Mouse (Mus musculus) limb, embryonic 15.5 days (tissue): ENCODE data around the gene Syne2. TPM values are rescaled to one million over a fixed set of nuclear protein-coding genes. Genes with fewer than 3 reads are reported as not detected.

ENCODE experiments used
- ATAC-seq: fragments of 200-750 bp; cut with Nextera tagmentation; 2 replicates; pipeline ENCODE4 v1.8.0; 2017; ENCODE audit warnings: low read depth, moderate TSS enrichment; ENCODE audit not compliant: insufficient number of reproducible peaks, low FRiP score, low TSS enrichment
- H3K27ac ChIP-seq: fragments of 300-500 bp; sonication (generic); 2 replicates; pipeline ENCODE4 v1.5.1; 2015; ENCODE audit warnings: moderate library complexity, mild to moderate bottlenecking, inconsistent platforms
- H3K27me3 ChIP-seq: fragments of 300-500 bp; sonication (generic); 2 replicates; pipeline ENCODE4 v1.6.1; 2015; ENCODE audit warnings: inconsistent platforms
- H3K36me3 ChIP-seq: fragments of 300-500 bp; sonication (generic); 2 replicates; pipeline ENCODE4 v1.6.1; 2015; ENCODE audit warnings: inconsistent platforms
- H3K4me1 ChIP-seq: fragments of 300-500 bp; sonication (generic); 2 replicates; pipeline ENCODE4 v1.6.1; 2015; ENCODE audit warnings: inconsistent platforms
- H3K4me2 ChIP-seq: fragments of 300-500 bp; sonication (generic); 2 replicates; pipeline ENCODE4 v1.6.1; 2015; ENCODE audit warnings: mild to moderate bottlenecking, inconsistent platforms
- H3K4me3 ChIP-seq: fragments of 300-500 bp; sonication (generic); 2 replicates; pipeline ENCODE4 v1.5.1; 2015; ENCODE audit warnings: mild to moderate bottlenecking, inconsistent platforms
- H3K9ac ChIP-seq: fragments of 300-500 bp; sonication (generic); 2 replicates; pipeline ENCODE4 v1.6.1; 2015; ENCODE audit warnings: inconsistent platforms
- H3K9me3 ChIP-seq: fragments of 300-500 bp; sonication (generic); 2 replicates; pipeline ENCODE4 v1.6.1; 2016; ENCODE audit warnings: inconsistent platforms
- WGBS: fragments of 180-500 bp; shearing (Covaris S2); methylation state at CpG from one replicate; pipeline ENCODE4 v1.1.7; 2015; 5-methylcytosine and 5-hydroxymethylcytosine counted together
- polyA plus RNA-seq: library from polyadenylated mRNA; unstranded; fragments of >200 nt; fragmentation: Nextera tagmentation; extraction: Ambion mirVana; gene quantifications from 2 replicates; pipeline ENCODE4 v1.2.1, GENCODE M21; 2015

Gene Syne2
- polyA plus RNA-seq, 1 experiment from 2014 or later, result 45.9 TPM

DNA sequence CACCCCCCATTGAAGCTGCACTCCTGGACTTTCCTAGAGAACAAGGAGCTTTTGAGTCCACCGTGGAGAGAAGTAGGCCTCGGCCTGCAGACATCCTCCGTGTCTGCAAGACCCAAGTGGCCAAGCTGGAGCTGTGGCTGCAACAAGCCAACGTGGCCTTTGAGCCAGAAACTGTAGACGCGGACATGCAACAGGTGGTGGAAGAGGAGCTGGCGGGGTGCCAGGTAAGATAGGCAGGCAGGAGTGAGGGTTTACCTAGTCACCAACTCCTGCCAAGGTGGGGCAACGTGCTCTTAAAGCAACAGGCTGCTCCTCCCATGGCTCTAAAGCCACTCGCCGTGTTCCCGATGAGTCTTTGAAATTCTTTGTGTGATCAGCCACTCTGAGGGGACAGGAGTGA lies 197.6 kb downstream of the Syne2 start:
- Histone ChIP-seq H3K27me3 (no peaks in the 10 kb centered on the region), H3K4me1 (peaks cover 9% of the 10 kb centered on the region), H3K4me2 (no peak overlapping the region), H3K27ac (peak overlapping the region; percentile 69), H3K4me3 (no peak overlapping the region), H3K36me3 (0 out of 2 replicates have a peak, but pooled peaks cover 4% of the 10 kb centered on the region), H3K9ac (no peak overlapping the region), H3K9me3 (no peaks in the 10 kb centered on the region)
- 75% methylated on average over 11 of the region's 11 CpGs for WGBS
- ATAC-seq, result no peak

GRCm38 (mm10) chr12:76016123-76017101 lies 198.5 kb downstream of the Syne2 start:
- no peak for ATAC-seq
- Histone ChIP-seq H3K4me2 (no peak overlapping the region), H3K27ac (no peak overlapping the region), H3K9ac (no peak overlapping the region), H3K27me3 (no peaks in the 10 kb centered on the region), H3K9me3 (no peaks in the 10 kb centered on the region), H3K4me3 (no peak overlapping the region), H3K4me1 (peaks cover 9% of the 10 kb centered on the region), H3K36me3 (0 out of 2 replicates have a peak, but pooled peaks cover 4% of the 10 kb centered on the region)
- WGBS, result 80% methylated on average over 14 of the region's 14 CpGs

DNA sequence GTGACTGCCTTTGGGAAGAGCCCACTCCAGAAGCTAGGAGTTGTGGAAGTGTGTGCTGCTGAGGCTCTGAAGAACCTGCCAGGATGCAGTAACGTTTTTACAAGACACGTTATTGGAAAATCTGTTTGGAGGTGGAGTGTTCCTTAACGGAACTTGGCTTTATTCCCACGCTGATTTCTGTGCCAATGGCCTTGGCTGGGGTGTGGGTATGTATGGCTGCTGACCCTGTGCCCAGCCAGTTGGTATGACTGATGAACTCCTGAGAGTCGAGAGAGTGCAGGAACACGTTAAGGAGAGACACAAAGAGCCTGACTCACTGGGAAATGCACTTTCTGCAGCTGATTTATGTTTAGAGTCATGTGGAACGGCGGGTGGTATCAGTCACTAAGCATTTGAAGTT lies 200.7 kb downstream of the Syne2 start:
- Histone ChIP-seq H3K9me3 (no peaks in the 10 kb centered on the region), H3K4me2 (no peak overlapping the region), H3K4me1 (peaks cover 9% of the 10 kb centered on the region), H3K27ac (no peak overlapping the region), H3K36me3 (peaks cover 15% of the 10 kb centered on the region; the same call in 1 of the 2 replicates), H3K27me3 (no peaks in the 10 kb centered on the region), H3K4me3 (no peak overlapping the region), H3K9ac (no peak overlapping the region)
- no peak for ATAC-seq
- 41% methylated on average over 8 of the region's 8 CpGs for WGBS

DNA sequence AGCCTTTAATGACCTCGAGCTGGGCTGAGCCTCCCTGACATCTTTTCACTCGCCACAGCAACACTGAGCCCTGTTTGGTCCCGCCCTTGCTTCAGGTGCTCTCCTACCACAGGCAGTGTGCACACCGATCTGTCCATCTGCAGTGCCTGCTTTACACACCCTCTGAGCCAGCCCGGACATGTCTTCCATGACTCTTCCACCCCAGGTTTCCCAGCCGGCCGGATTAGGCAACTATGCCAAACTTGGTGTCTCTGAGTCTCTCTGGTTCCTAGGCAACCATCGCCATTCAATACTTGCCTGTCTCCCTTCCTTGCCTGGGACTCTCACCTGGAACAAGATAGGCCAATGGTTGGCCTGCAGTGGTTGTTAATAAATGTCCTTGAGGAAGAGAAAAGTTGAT lies 224.4 kb downstream of the Syne2 start:
- Histone ChIP-seq H3K36me3 (peaks cover 48% of the 10 kb centered on the region), H3K27ac (no peak overlapping the region), H3K4me1 (no peaks in the 10 kb centered on the region), H3K27me3 (no peaks in the 10 kb centered on the region), H3K4me2 (no peak overlapping the region), H3K9me3 (no peaks in the 10 kb centered on the region), H3K4me3 (no peak overlapping the region), H3K9ac (no peak overlapping the region)
- WGBS, result 79% methylated on average over 8 of the region's 8 CpGs
- no peak for ATAC-seq

GRCm38 (mm10) chr12:76046561-76046960 lies 228.6 kb downstream of the Syne2 start:
- no peak overlapping the region for H3K27ac ChIP-seq
- no peak overlapping the region for H3K9ac ChIP-seq
- H3K36me3 ChIP-seq, result peaks cover 45% of the 10 kb centered on the region
- 93% methylated on average over 6 of the region's 6 CpGs for WGBS
- no peak for ATAC-seq
- H3K9me3 ChIP-seq, result no peaks in the 10 kb centered on the region
- H3K4me2 ChIP-seq, result no peak overlapping the region
- H3K4me1 ChIP-seq, result no peaks in the 10 kb centered on the region
- H3K4me3 ChIP-seq, result no peak overlapping the region
- H3K27me3 ChIP-seq, result no peaks in the 10 kb centered on the region

DNA sequence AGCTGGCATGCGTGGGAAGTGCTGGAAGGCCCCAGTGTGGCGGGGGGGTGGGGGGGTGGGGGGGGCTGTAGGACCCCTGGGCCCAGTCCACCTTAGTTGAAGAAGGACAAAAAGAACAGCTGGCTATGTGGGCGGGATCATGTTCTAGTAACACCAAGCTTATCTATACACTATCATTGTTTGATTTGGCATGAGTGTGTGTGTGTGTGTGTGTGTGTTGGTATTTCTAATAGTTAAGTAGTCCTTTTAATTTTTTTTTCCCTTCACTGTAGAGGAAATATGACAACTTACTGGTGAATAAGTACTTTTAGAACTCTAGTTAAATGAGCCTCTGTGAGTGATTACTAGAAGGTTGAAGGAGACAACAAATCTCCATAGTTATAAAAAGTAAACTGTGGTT lies 230.0 kb downstream of the Syne2 start:
- H3K9ac ChIP-seq, result no peak overlapping the region
- peaks cover 43% of the 10 kb centered on the region for H3K36me3 ChIP-seq
- no peaks in the 10 kb centered on the region for H3K9me3 ChIP-seq
- WGBS, result 78% methylated on average over 3 of the region's 3 CpGs
- H3K27me3 ChIP-seq, result no peaks in the 10 kb centered on the region
- no peak for ATAC-seq
- H3K4me2 ChIP-seq, result no peak overlapping the region
- no peak overlapping the region for H3K27ac ChIP-seq
- no peak overlapping the region for H3K4me3 ChIP-seq
- no peaks in the 10 kb centered on the region for H3K4me1 ChIP-seq

DNA sequence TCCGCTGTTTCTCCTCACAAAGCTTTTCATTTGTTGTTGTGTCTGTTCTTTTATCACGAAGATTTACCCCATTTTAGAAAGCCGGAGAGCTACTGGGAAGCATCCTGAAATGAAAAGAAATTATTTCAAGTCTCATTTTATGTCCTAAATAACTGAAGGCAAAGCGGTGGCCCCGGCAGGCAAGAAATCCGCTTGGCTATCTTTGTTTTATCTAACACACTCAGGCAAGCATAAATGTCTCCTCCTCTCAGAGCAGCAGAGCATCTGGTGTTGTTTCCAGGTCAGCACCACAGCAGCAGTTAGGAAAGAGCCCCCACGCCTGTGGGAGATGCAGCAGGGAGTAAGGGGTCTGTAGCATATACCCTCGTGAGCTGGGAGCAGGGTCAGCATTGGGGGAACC lies 230.7 kb downstream of the Syne2 start:
- Histone ChIP-seq H3K4me1 (no peaks in the 10 kb centered on the region), H3K9me3 (no peaks in the 10 kb centered on the region), H3K4me2 (no peak overlapping the region), H3K4me3 (no peak overlapping the region), H3K9ac (no peak overlapping the region), H3K27ac (no peak overlapping the region), H3K36me3 (peaks cover 42% of the 10 kb centered on the region), H3K27me3 (no peaks in the 10 kb centered on the region)
- 85% methylated on average over 8 of the region's 8 CpGs for WGBS
- no peak for ATAC-seq

DNA sequence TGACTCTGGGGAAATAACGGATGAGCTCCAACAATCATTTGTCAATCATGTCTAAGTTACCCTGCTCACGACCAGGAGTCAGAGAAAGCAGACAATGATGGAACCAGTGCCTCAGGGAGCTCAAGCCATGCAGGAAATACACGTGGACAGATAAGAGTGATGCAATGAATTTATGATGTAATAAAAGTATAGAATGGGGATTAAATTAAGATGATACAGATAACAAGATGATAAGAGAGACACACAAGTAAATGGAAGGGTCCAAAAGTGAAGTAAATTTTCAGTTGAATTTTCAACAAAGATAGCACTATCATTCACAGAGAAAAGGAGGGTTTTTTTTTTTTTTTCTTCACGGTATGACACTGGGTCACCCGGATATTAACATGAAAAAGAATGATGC lies 231.4 kb downstream of the Syne2 start:
- H3K4me1 ChIP-seq, result no peaks in the 10 kb centered on the region
- H3K9me3 ChIP-seq, result no peaks in the 10 kb centered on the region
- no peak for ATAC-seq
- peaks cover 40% of the 10 kb centered on the region for H3K36me3 ChIP-seq
- H3K27me3 ChIP-seq, result no peaks in the 10 kb centered on the region
- no peak overlapping the region for H3K4me3 ChIP-seq
- H3K27ac ChIP-seq, result no peak overlapping the region
- WGBS, result 72% methylated on average over 5 of the region's 5 CpGs
- no peak overlapping the region for H3K4me2 ChIP-seq
- H3K9ac ChIP-seq, result no peak overlapping the region

GRCm38 (mm10) chr12:76051879-76052278 lies 233.9 kb downstream of the Syne2 start:
- no peak overlapping the region for H3K4me3 ChIP-seq
- H3K4me1 ChIP-seq, result no peaks in the 10 kb centered on the region
- no peaks in the 10 kb centered on the region for H3K9me3 ChIP-seq
- H3K4me2 ChIP-seq, result no peak overlapping the region
- peaks cover 44% of the 10 kb centered on the region for H3K36me3 ChIP-seq
- no peak overlapping the region for H3K27ac ChIP-seq
- WGBS, result 90% methylated on average over 9 of the region's 9 CpGs
- H3K27me3 ChIP-seq, result no peaks in the 10 kb centered on the region
- H3K9ac ChIP-seq, result no peak overlapping the region
- ATAC-seq, result no peak

DNA sequence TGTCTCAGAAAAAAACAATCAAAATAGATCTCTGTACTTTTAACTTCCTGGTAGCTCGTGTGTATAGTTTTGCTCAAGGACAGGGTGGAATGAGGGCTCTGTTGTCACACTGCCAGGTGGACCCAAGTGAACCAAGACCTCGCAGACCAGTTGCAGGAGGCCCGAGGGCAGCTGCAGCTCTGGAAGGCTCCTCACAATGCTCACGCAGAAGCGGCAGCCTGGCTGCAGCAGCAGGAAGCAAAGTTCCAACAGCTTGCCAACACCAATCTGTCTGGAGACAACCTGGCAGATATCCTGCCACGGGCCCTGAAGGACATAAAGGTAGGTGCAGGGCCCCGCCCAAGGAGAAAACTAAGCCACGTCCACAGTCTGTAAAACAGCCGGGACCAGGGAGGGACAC lies 236.7 kb downstream of the Syne2 start:
- Histone ChIP-seq H3K9ac (no peak overlapping the region), H3K4me1 (no peaks in the 10 kb centered on the region), H3K27ac (no peak overlapping the region), H3K4me3 (no peak overlapping the region), H3K36me3 (peaks cover 51% of the 10 kb centered on the region), H3K9me3 (no peaks in the 10 kb centered on the region), H3K27me3 (no peaks in the 10 kb centered on the region), H3K4me2 (no peak overlapping the region)
- ATAC-seq, result no peak
- 84% methylated on average over 9 of the region's 9 CpGs for WGBS

GRCm38 (mm10) chr12:76063001-76063400 lies 245.1 kb downstream of the Syne2 start:
- Histone ChIP-seq H3K27me3 (no peaks in the 10 kb centered on the region), H3K4me2 (no peak overlapping the region), H3K4me1 (no peaks in the 10 kb centered on the region), H3K36me3 (peaks cover 64% of the 10 kb centered on the region), H3K9ac (no peak overlapping the region), H3K4me3 (no peak overlapping the region), H3K9me3 (no peaks in the 10 kb centered on the region), H3K27ac (no peak overlapping the region)
- WGBS, result 92% methylated on average over 4 of the region's 4 CpGs
- ATAC-seq, result no peak

DNA sequence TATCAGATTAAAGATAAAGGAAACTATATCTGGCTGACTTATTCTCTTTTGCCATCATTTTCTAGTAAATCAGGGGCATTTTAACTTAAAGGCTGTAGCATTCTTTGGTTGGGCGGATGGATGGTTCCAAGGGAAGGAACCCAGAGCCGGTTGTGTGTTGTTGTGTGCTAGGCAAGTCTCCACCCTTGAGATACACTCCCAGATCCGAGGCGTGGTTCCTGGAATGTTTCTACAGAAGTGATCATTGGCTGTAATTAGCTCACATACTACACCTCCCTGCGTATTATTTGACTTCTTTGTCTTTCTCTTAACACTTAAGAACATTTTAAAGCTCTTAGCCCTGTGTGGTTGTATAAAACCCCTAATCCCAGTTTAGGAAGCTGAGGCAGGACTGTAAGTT lies 252.5 kb downstream of the Syne2 start:
- H3K36me3 ChIP-seq, result peaks cover 21% of the 10 kb centered on the region
- H3K27me3 ChIP-seq, result no peaks in the 10 kb centered on the region
- no peaks in the 10 kb centered on the region for H3K9me3 ChIP-seq
- WGBS, result 78% methylated on average over 5 of the region's 5 CpGs
- no peak overlapping the region for H3K4me2 ChIP-seq
- H3K4me3 ChIP-seq, result no peak overlapping the region
- peaks cover 18% of the 10 kb centered on the region for H3K4me1 ChIP-seq
- H3K27ac ChIP-seq, result no peak overlapping the region
- no peak for ATAC-seq
- no peak overlapping the region for H3K9ac ChIP-seq
